Mouse (Mus musculus): ENCODE data around the gene Fgf15.

DNA sequence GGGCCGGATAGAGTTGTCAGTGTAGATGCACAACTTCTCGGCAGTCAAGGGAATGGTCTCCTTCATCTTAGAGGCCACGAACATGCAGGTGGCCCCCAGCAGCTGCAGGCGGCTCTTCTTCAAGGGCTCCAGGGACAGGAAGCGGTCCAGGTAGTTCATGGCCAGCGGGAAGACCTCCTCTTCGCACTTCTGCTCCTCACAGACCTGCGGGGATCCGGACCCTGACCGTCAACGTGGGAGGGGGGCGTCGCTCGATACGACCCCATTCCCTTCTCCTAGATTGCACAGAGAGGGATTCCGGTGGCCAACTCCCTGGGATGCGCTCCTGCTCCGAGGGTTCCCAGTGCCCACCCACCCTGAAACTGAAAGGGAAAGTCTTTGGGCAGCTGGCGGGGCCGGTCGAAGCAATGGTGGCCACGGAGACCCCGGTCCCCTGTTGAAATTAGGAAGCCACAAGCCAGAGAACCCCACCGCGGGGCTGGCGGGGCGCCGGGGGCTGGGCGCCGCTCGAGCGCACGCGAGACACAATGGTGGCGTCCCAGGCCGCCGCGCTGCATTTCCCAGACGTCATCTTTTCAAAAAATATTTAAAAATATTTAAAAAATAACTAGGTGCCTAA is 41.7 kb downstream of the Fgf15 start:
- TF ChIP-seq GATA1 (IDR thresholded peaks at IDR 0.05; ENCODE audit: low read length), result no peak
- no peak for TF ChIP-seq TAL1 (IDR thresholded peaks at IDR 0.05; ENCODE audit: low read length)
